Mouse (Mus musculus) right cerebral cortex, postnatal 25 days (tissue): ENCODE results near the gene Ankrd35.
"Not testable (repeated sequence)": the region's sequence is repeated elsewhere in the genome, so short reads cannot be mapped to it uniquely, and the experiment has no call there.

Source experiments
- DNase-seq: peaks from one replicate; pipeline ENCODE4 v3.0.0; 2022

The Ankrd35 gene

GRCm38 (mm10) chr3:96669727-96670468 lies at the start of gene Ankrd35:
TSS of gene Ankrd35 (plus strand) at chr3:96670131.
- DNase-seq: peak; percentile 70

GRCm38 (mm10) chr3:96623201-96623600 lies 46.7 kb upstream of the Ankrd35 start:
- DNase-seq: no peak

- peak; percentile 95 for DNase-seq
These were observed 40.0 kb upstream of the Ankrd35 start, which contains the start of gene Rbm8a for GRCm38 (mm10) chr3:96629729-96630600. TSS of gene Rbm8a (plus strand) at chr3:96629933.

- no peak for DNase-seq
These were observed 37.9 kb upstream of the Ankrd35 start for GRCm38 (mm10) chr3:96632058-96632457.

- no peak for DNase-seq
These were observed 35.9 kb upstream of the Ankrd35 start for GRCm38 (mm10) chr3:96634015-96634414.

GRCm38 (mm10) chr3:96634928-96635879 lies 34.7 kb upstream of the Ankrd35 start, which contains the start of the genes Pex11b and Gm42957:
TSS of gene Pex11b (plus strand) at chr3:96635376.
TSS of gene Gm42957 (plus strand) at chr3:96635474.
- peak; percentile 92 for DNase-seq

GRCm38 (mm10) chr3:96635906-96636305 lies 34.0 kb upstream of the Ankrd35 start:
- no peak for DNase-seq

GRCm38 (mm10) chr3:96636448-96636847 lies 33.5 kb upstream of the Ankrd35 start:
- no peak for DNase-seq

- DNase-seq: no peak
These were observed 30.7 kb upstream of the Ankrd35 start for GRCm38 (mm10) chr3:96639219-96639618.

GRCm38 (mm10) chr3:96645018-96645649 lies 24.8 kb upstream of the Ankrd35 start, which contains the start of gene Itga10:
TSS of gene Itga10 (plus strand) at chr3:96645584.
- no peak for DNase-seq

- no peak for DNase-seq
These were observed 22.6 kb upstream of the Ankrd35 start for GRCm38 (mm10) chr3:96647365-96647764.

- DNase-seq: no peak
These were observed 9.0 kb upstream of the Ankrd35 start for GRCm38 (mm10) chr3:96660901-96661300.

- no peak for DNase-seq
These were observed 7.1 kb upstream of the Ankrd35 start for GRCm38 (mm10) chr3:96662731-96663316.

GRCm38 (mm10) chr3:96663432-96664239 lies 6.3 kb upstream of the Ankrd35 start:
- peak; percentile 88 for DNase-seq

- not testable (repeated sequence) for DNase-seq
These were observed 4.1 kb upstream of the Ankrd35 start for GRCm38 (mm10) chr3:96665732-96666363.

GRCm38 (mm10) chr3:96666916-96667315 lies 3.0 kb upstream of the Ankrd35 start:
- no peak for DNase-seq

- DNase-seq: no peak
These were observed 2.6 kb upstream of the Ankrd35 start for GRCm38 (mm10) chr3:96667316-96667715.

- no peak for DNase-seq
These were observed 1.4 kb upstream of the Ankrd35 start for GRCm38 (mm10) chr3:96668424-96669067.

- no peak for DNase-seq
These were observed 1.6 kb downstream of the Ankrd35 start for GRCm38 (mm10) chr3:96671519-96671918.

GRCm38 (mm10) chr3:96673514-96673913 lies 3.6 kb downstream of the Ankrd35 start:
- no peak for DNase-seq
